Mouse (Mus musculus): Measurements from ENCODE around the gene Prss23. TPM values are rescaled to one million over a fixed set of nuclear protein-coding genes. Genes with fewer than 3 reads are reported as not detected.

Prss23 gene
- 23.8 and 25.1 TPM in 2 replicates for polyA plus RNA-seq (2021; fragmentation: Nextera tagmentation)
- long read RNA-seq, experiment 1, transcript Prss23-201 (2 exons, 3,228 nt): major isoform, 64 of 114 reads
- long read RNA-seq, experiment 1, transcript Prss23-206 (2 exons, 494 nt): minor isoform, 7 of 114 reads
- long read RNA-seq, experiment 1, transcript Prss23-205 (2 exons, 682 nt): minor isoform, 20 of 114 reads
- long read RNA-seq, experiment 1, partial matches to known transcripts: 0 of 114 reads
- long read RNA-seq, experiment 1, other reads (novel, unspliced or antisense): 15 of 114 reads
- long read RNA-seq, experiment 2, transcript Prss23-205 (2 exons, 682 nt): minor isoform, 6 of 34 reads
- long read RNA-seq, experiment 2, transcript Prss23-201 (2 exons, 3,228 nt): major isoform, 10 of 34 reads
- long read RNA-seq, experiment 2, partial matches to known transcripts: 0 of 34 reads
- long read RNA-seq, experiment 2, other reads (novel, unspliced or antisense): 14 of 34 reads

GRCm38 (mm10) chr7:89526731-89527429 is at the start of gene Prss23:
Prss23 (minus strand) TSS chr7:89527187.

Other genes with a start within 250 kb of the Prss23 start
- gene Tmem135, start 123.0 kb downstream of the Prss23 start, polyA plus RNA-seq (2021; fragmentation: Nextera tagmentation): 28.0 and 48.9 TPM in 2 replicates
- gene Fzd4, start 122.8 kb downstream of the Prss23 start, polyA plus RNA-seq (2021; fragmentation: Nextera tagmentation): 1.5 and 1.7 TPM in 2 replicates
- 60.4 and 76.1 TPM in 2 replicates for gene Me3, start 105.2 kb upstream of the Prss23 start, polyA plus RNA-seq (2021; fragmentation: Nextera tagmentation)